ENCODE assay signal across 27 mouse cellular contexts in the genomic region with DNA sequence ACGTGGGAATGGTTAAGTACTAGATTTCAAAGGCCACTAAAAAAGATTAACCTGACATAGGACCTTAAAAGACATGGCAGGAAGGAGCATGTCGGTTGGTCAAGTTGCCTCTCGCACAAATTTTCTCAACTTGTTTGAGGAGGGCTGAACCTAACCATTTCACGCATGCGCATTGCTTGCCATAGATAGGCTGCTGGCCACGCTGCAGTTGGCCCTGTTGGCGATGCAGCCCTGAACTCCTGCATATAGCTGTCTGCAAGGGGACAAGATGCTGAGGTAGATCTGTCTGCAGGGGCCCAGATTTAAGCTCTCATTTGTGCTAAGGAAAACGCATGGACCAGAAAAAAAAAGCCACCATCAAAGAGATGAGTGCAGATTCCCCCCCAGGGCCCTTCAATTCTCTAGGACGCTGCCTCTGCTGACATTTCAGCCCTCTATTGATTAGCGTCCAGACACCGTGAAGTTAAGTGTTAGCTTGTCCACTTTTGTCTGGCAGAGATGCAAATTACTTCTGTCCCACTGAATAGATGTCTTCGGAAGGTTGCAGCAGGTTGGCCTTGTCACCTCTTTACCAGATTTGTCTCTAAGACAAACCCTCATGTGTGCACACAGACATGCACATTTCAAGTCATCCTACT.
DNase-seq lines count a peak whose midpoint lies in the region; ATAC-seq and TF ChIP-seq lines count a peak whose summit lies in the region.
"Had no signal": no experiment of that assay in that cellular context is flagged by ENCODE, and none has a peak within 500 bp of the region (broad histone marks: within the 10 kb centered on the region; RNA-seq: fewer than 3 reads in every experiment).

No protein-coding gene starts in this region.

- H3K4me2 ChIP-seq in hindbrain, embryonic 13.5 days, result no peak overlapping the region
- H3K4me2 ChIP-seq in midbrain, embryonic 12.5 days (replicated peaks), result no peak overlapping the region
- H3K4me2 ChIP-seq in midbrain, embryonic 16.5 days (ENCODE audit: low read length), result no peak overlapping the region
- H3K4me2 ChIP-seq in hindbrain, postnatal 0 days (ENCODE audit: low read depth, low read length), result no peak overlapping the region
- H3K4me2 ChIP-seq: heart, embryonic 15.5 days; liver, embryonic 12.5 days; neural tube, embryonic 12.5 days; stomach, embryonic 15.5 days had no signal

- H3K9me3 ChIP-seq in hindbrain, embryonic 10.5 days, result no peaks in the 10 kb centered on the region
- no peaks in the 10 kb centered on the region for H3K9me3 ChIP-seq in hindbrain, embryonic 13.5 days
- H3K9me3 ChIP-seq in midbrain, embryonic 12.5 days, result no peaks in the 10 kb centered on the region
- no peaks in the 10 kb centered on the region for H3K9me3 ChIP-seq in midbrain, embryonic 16.5 days (replicated peaks; ENCODE audit: control insufficient read depth, low read length, poor library complexity, severe bottlenecking)
- H3K9me3 ChIP-seq in hindbrain, postnatal 0 days (ENCODE audit: low read length), result no peaks in the 10 kb centered on the region
- H3K9me3 ChIP-seq: heart, embryonic 10.5 days; heart, embryonic 15.5 days; liver, embryonic 12.5 days; neural tube, embryonic 12.5 days; stomach, embryonic 15.5 days had no signal

- ATAC-seq in hindbrain, embryonic 13.5 days (ENCODE audit: low FRiP score), result no peak
- peak; percentile 38; the same call in 1 of the 2 replicates for ATAC-seq in midbrain, embryonic 12.5 days (ENCODE audit: low FRiP score, low read depth)
- no peak for ATAC-seq in midbrain, embryonic 16.5 days
- no peak for ATAC-seq in hindbrain, postnatal 0 days
- ATAC-seq: forebrain, embryonic 14.5 days; intestine, embryonic 16.5 days; liver, embryonic 12.5 days; liver, postnatal 0 days; Patski had no signal

- peak; percentile 54 for DNase-seq in hindbrain, embryonic 10.5 days (ENCODE audit: low spot score)
- DNase-seq in hindbrain, postnatal 0 days (ENCODE audit: low spot score), result peak; percentile 27
- DNase-seq in retina, postnatal 1 day, result peak; percentile 32
- DNase-seq in gastrocnemius, postnatal 36 days, result no peak
- DNase-seq in adrenal gland, postnatal 4 days (ENCODE audit: low spot score in 2 of 2), result no peak
- DNase-seq: adrenal gland, postnatal 10 days; cerebellum, adult 11-12 months; cerebellum, adult 9-11 months; gastrocnemius, adult 2 months; kidney, adult 8-10 months; layer of hippocampus, postnatal 36 days; liver, postnatal 0 days; lung, postnatal 36 days; right cerebral cortex, postnatal 14 days; thymus, postnatal 14 days had no signal

- intact Hi-C loops in gastrocnemius, postnatal 36 days (cut with DNase I), result no loop called here

- H3K9ac ChIP-seq in hindbrain, embryonic 13.5 days, result no peak overlapping the region
- no peak overlapping the region for H3K9ac ChIP-seq in midbrain, embryonic 12.5 days (replicated peaks)
- no peak overlapping the region for H3K9ac ChIP-seq in midbrain, embryonic 16.5 days (ENCODE audit: low read depth, low read length)
- H3K9ac ChIP-seq in hindbrain, postnatal 0 days (replicated peaks; ENCODE audit: low read length), result no peak overlapping the region
- H3K9ac ChIP-seq: heart, embryonic 15.5 days; liver, embryonic 12.5 days; liver, postnatal 0 days; neural tube, embryonic 12.5 days; stomach, embryonic 15.5 days had no signal

- no peak overlapping the region for H3K4me3 ChIP-seq in hindbrain, embryonic 10.5 days
- no peak overlapping the region for H3K4me3 ChIP-seq in hindbrain, embryonic 13.5 days
- H3K4me3 ChIP-seq in midbrain, embryonic 12.5 days, result no peak overlapping the region
- H3K4me3 ChIP-seq in midbrain, embryonic 16.5 days (ENCODE audit: low read depth, low read length), result no peak overlapping the region
- H3K4me3 ChIP-seq in hindbrain, postnatal 0 days (ENCODE audit: low read length), result no peak overlapping the region
- H3K4me3 ChIP-seq: gastrocnemius, adult 2 months; heart, embryonic 10.5 days; heart, embryonic 15.5 days; liver, embryonic 12.5 days; neural tube, embryonic 12.5 days; stomach, embryonic 15.5 days had no signal

- H3K4me1 ChIP-seq in hindbrain, embryonic 10.5 days (replicated peaks), result peaks cover 74% of the 10 kb centered on the region
- peaks cover 41% of the 10 kb centered on the region for H3K4me1 ChIP-seq in hindbrain, embryonic 13.5 days (replicated peaks)
- H3K4me1 ChIP-seq in midbrain, embryonic 12.5 days, result peaks cover 32% of the 10 kb centered on the region
- H3K4me1 ChIP-seq in midbrain, embryonic 16.5 days (ENCODE audit: control insufficient read depth, insufficient read depth, low read length), result peaks cover 13% of the 10 kb centered on the region
- peaks cover 10% of the 10 kb centered on the region; the same call in 1 of the 2 replicates for H3K4me1 ChIP-seq in hindbrain, postnatal 0 days (ENCODE audit: insufficient read depth, low read length)
- H3K4me1 ChIP-seq: heart, embryonic 10.5 days; liver, embryonic 12.5 days; stomach, embryonic 15.5 days had no signal

- WGBS in hindbrain, embryonic 10.5 days, result 40% methylated on average over 12 of the region's 12 CpGs
- 34% methylated on average over 12 of the region's 12 CpGs for WGBS in hindbrain, embryonic 13.5 days
- WGBS in midbrain, embryonic 12.5 days, result 40% methylated on average over 12 of the region's 12 CpGs
- 38% methylated on average over 12 of the region's 12 CpGs for WGBS in midbrain, embryonic 16.5 days
- 38% methylated on average over 12 of the region's 12 CpGs for WGBS in hindbrain, postnatal 0 days

- no peak for TF ChIP-seq CTCF in hindbrain, postnatal 0 days (IDR thresholded peaks at IDR 0.05; ENCODE audit: low read depth)

- no peaks in the 10 kb centered on the region for H3K36me3 ChIP-seq in hindbrain, embryonic 10.5 days
- no peaks in the 10 kb centered on the region for H3K36me3 ChIP-seq in hindbrain, embryonic 13.5 days
- H3K36me3 ChIP-seq in midbrain, embryonic 12.5 days, result no peaks in the 10 kb centered on the region
- no peaks in the 10 kb centered on the region for H3K36me3 ChIP-seq in midbrain, embryonic 16.5 days (ENCODE audit: control insufficient read depth, insufficient read depth, low read length)
- H3K36me3 ChIP-seq in hindbrain, postnatal 0 days (ENCODE audit: insufficient read depth, low read length), result no peaks in the 10 kb centered on the region
- H3K36me3 ChIP-seq: heart, embryonic 10.5 days; heart, embryonic 15.5 days; liver, embryonic 12.5 days; neural tube, embryonic 12.5 days; stomach, embryonic 15.5 days had no signal

- H3K27ac ChIP-seq in hindbrain, embryonic 10.5 days, result peak overlapping the region; percentile 87
- H3K27ac ChIP-seq in hindbrain, embryonic 13.5 days, result no peak overlapping the region
- peak overlapping the region; percentile 60 for H3K27ac ChIP-seq in midbrain, embryonic 12.5 days (replicated peaks)
- no peak overlapping the region for H3K27ac ChIP-seq in midbrain, embryonic 16.5 days (ENCODE audit: low read length)
- H3K27ac ChIP-seq in hindbrain, postnatal 0 days, result no peak overlapping the region
- H3K27ac ChIP-seq: gastrocnemius, adult 2 months; heart, embryonic 10.5 days; heart, embryonic 15.5 days; kidney, postnatal 0 days; liver, embryonic 12.5 days; neural tube, embryonic 12.5 days; stomach, embryonic 15.5 days had no signal

- no peaks in the 10 kb centered on the region for H3K27me3 ChIP-seq in hindbrain, embryonic 10.5 days (ENCODE audit: insufficient read depth, poor library complexity, severe bottlenecking)
- no peaks in the 10 kb centered on the region for H3K27me3 ChIP-seq in hindbrain, embryonic 13.5 days
- H3K27me3 ChIP-seq in midbrain, embryonic 12.5 days, result 0 out of 2 replicates have a peak, but pooled peaks cover 4% of the 10 kb centered on the region
- H3K27me3 ChIP-seq in midbrain, embryonic 16.5 days (ENCODE audit: control insufficient read depth, insufficient read depth, low read depth, low read length), result no peaks in the 10 kb centered on the region
- H3K27me3 ChIP-seq in hindbrain, postnatal 0 days (ENCODE audit: insufficient read depth, low read length), result no peaks in the 10 kb centered on the region
- H3K27me3 ChIP-seq: heart, embryonic 15.5 days; liver, embryonic 12.5 days; neural tube, embryonic 12.5 days; stomach, embryonic 15.5 days had no signal

Comparison
In these comparisons a context has a peak if more than half of its experiments do, and no peak if none do; other contexts are left out.
1. H3K27ac ChIP-seq: peak in hindbrain, embryonic 10.5 days (single experiment) and midbrain, embryonic 12.5 days (single experiment); none in hindbrain, embryonic 13.5 days (single experiment), midbrain, embryonic 16.5 days (single experiment) and hindbrain, postnatal 0 days (single experiment).
2. DNase-seq: peak in hindbrain, embryonic 10.5 days (single experiment), hindbrain, postnatal 0 days (single experiment) and retina, postnatal 1 day (single experiment); none in gastrocnemius, postnatal 36 days (0 of 2) and adrenal gland, postnatal 4 days (0 of 2).